Mouse (Mus musculus) limb, embryonic 12.5 days (tissue): Measurements from ENCODE around the gene Oasl1. TPM values are rescaled to one million over a fixed set of nuclear protein-coding genes. Genes with fewer than 3 reads are reported as not detected.

Experiments
- ATAC-seq: fragments of 200-750 bp; cut with Nextera tagmentation; 2 replicates; pipeline ENCODE4 v1.8.0; 2017; ENCODE audit warnings: low read depth, moderate TSS enrichment; ENCODE audit not compliant: insufficient number of reproducible peaks, insufficient read depth, low FRiP score, low TSS enrichment
- H3K27ac ChIP-seq: fragments of 300-500 bp; sonication (generic); 2 replicates; pipeline ENCODE4 v1.5.1; 2016; ENCODE audit warnings: mild to moderate bottlenecking, moderate library complexity
- H3K27me3 ChIP-seq: fragments of 300-500 bp; sonication (generic); 2 replicates; pipeline ENCODE4 v1.6.1; 2016; ENCODE audit warnings: mild to moderate bottlenecking, moderate library complexity
- H3K36me3 ChIP-seq: fragments of 300-500 bp; sonication (generic); 2 replicates; pipeline ENCODE4 v1.6.1; 2016; ENCODE audit warnings: mild to moderate bottlenecking, moderate library complexity
- H3K4me1 ChIP-seq: fragments of 300-500 bp; sonication (generic); replicated peaks from 2 replicates; pipeline ENCODE4 v1.6.1; 2016
- H3K4me2 ChIP-seq: fragments of 300-500 bp; sonication (generic); 2 replicates; pipeline ENCODE4 v1.6.1; 2016; ENCODE audit warnings: mild to moderate bottlenecking, moderate library complexity
- H3K4me3 ChIP-seq: fragments of 300-500 bp; sonication (generic); replicated peaks from 2 replicates; pipeline ENCODE4 v1.5.1; 2016; ENCODE audit warnings: mild to moderate bottlenecking
- H3K9ac ChIP-seq: fragments of 300-500 bp; sonication (generic); replicated peaks from 2 replicates; pipeline ENCODE4 v1.6.1; 2016; ENCODE audit warnings: mild to moderate bottlenecking, moderate library complexity
- H3K9me3 ChIP-seq: fragments of 300-500 bp; sonication (generic); 2 replicates; pipeline ENCODE4 v1.6.1; 2016; ENCODE audit warnings: mild to moderate bottlenecking, moderate library complexity
- WGBS: fragments of 180-500 bp; shearing (Covaris S2); methylation state at CpG from one replicate; pipeline ENCODE4 v1.1.7; 2016; 5-methylcytosine and 5-hydroxymethylcytosine counted together
- polyA plus RNA-seq: library from polyadenylated mRNA; unstranded; fragments of >200 nt; fragmentation: Nextera tagmentation; extraction: Ambion mirVana; gene quantifications from 2 replicates; pipeline ENCODE4 v1.2.1, GENCODE M21; 2016

Gene Oasl1
- polyA plus RNA-seq, 1 experiment from 2014 or later, result 0.73 TPM

GRCm38 (mm10) chr5:114949812-114950211 is 26.8 kb downstream of the Oasl1 start:
- H3K9me3 ChIP-seq, result no peaks in the 10 kb centered on the region
- peaks cover 56% of the 10 kb centered on the region for H3K36me3 ChIP-seq
- no peak for ATAC-seq
- H3K9ac ChIP-seq, result no peak overlapping the region
- no peak overlapping the region for H3K4me2 ChIP-seq
- peaks cover 15% of the 10 kb centered on the region; the same call in 1 of the 2 replicates for H3K4me1 ChIP-seq
- no peak overlapping the region for H3K4me3 ChIP-seq
- no peaks in the 10 kb centered on the region for H3K27me3 ChIP-seq
- 88% methylated on average over 9 of the region's 9 CpGs for whole genome bisulfite sequencing
- no peak overlapping the region for H3K27ac ChIP-seq

DNA sequence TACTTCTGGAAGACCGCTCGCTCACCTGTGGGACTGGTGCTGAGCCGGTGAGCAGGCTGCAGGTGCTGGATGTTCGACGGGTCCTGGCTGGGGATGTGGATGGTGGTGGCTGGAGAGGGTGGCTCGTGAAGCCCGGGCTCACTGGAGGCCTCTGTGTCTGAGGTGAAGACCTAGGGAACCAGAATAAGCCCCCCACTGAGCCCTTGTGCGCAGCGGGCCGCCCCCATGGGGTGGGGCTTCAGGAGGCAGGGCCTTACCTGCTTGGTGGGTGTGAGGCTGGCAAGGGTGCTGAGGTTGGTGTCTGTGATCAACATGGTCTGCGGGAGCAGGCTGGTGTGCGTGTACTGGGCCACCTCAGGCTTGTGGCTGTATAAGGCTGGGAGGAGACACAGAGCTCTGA is 27.6 kb downstream of the Oasl1 start:
- H3K36me3 ChIP-seq, result peaks cover 51% of the 10 kb centered on the region
- ATAC-seq, result no peak
- no peak overlapping the region for H3K9ac ChIP-seq
- H3K27ac ChIP-seq, result no peak overlapping the region
- no peaks in the 10 kb centered on the region for H3K27me3 ChIP-seq
- no peak overlapping the region for H3K4me3 ChIP-seq
- no peaks in the 10 kb centered on the region for H3K9me3 ChIP-seq
- no peak overlapping the region for H3K4me2 ChIP-seq
- 66% methylated on average over 12 of the region's 12 CpGs for WGBS
- H3K4me1 ChIP-seq, result peaks cover 15% of the 10 kb centered on the region; the same call in 1 of the 2 replicates

- Histone ChIP-seq H3K9ac (no peak overlapping the region), H3K27ac (no peak overlapping the region), H3K36me3 (peaks cover 44% of the 10 kb centered on the region), H3K9me3 (no peaks in the 10 kb centered on the region), H3K4me3 (no peak overlapping the region), H3K4me1 (peaks cover 15% of the 10 kb centered on the region; the same call in 1 of the 2 replicates), H3K4me2 (no peak overlapping the region), H3K27me3 (no peaks in the 10 kb centered on the region)
- 85% methylated on average over 21 of the region's 21 CpGs for WGBS
- peak; percentile 44; the same call in 1 of the 2 replicates for ATAC-seq
Observed at GRCm38 (mm10) chr5:114951279-114951880, 28.3 kb downstream of the Oasl1 start.

DNA sequence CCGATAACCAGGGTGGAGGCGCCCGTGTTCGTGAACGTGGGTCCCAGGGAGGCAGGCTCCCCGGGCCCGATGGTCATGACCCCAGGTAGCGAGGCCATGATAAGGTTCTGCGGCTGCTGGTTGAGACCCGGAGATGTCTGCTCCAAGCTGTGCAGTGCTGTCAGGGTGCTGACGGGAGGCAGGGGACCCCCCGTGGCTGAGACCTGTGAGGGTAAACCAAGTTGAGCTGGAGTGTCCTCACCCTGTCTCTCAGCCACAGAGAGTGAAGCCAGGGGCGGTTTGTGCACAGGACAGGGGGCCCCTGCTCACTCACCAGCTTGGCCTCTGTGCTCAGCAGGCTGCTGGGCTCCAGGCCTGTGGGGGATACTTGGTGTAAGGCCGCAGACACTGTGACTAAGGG is 30.3 kb downstream of the Oasl1 start:
- no peaks in the 10 kb centered on the region for H3K27me3 ChIP-seq
- no peak overlapping the region for H3K4me2 ChIP-seq
- H3K9ac ChIP-seq, result no peak overlapping the region
- peaks cover 24% of the 10 kb centered on the region for H3K36me3 ChIP-seq
- H3K27ac ChIP-seq, result no peak overlapping the region
- ATAC-seq, result no peak
- no peaks in the 10 kb centered on the region for H3K9me3 ChIP-seq
- peaks cover 15% of the 10 kb centered on the region; the same call in 1 of the 2 replicates for H3K4me1 ChIP-seq
- no peak overlapping the region for H3K4me3 ChIP-seq
- WGBS, result 87% methylated on average over 14 of the region's 14 CpGs

DNA sequence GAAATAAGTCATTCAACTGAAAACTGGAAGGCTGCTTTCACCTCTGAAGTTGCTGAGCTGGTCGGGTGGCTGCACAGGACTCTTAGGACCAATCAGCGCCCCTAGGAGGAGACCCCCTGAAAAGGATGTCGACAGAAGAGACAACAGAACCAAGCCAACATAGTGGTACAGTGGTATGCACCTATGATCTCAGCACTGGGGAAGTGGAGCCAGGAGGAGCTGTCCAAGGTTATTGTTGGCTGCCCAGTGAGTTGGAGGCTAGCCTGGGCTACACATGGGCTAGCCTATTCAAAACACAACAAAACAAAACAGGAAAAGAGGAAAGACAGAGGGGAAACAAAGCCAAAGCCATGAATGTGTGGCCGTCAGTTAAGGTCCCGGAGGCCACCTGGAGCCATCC is 35.0 kb downstream of the Oasl1 start:
- no peaks in the 10 kb centered on the region for H3K4me1 ChIP-seq
- no peaks in the 10 kb centered on the region for H3K36me3 ChIP-seq
- no peak overlapping the region for H3K27ac ChIP-seq
- no peak overlapping the region for H3K4me2 ChIP-seq
- no peak overlapping the region for H3K9ac ChIP-seq
- no peaks in the 10 kb centered on the region for H3K27me3 ChIP-seq
- H3K9me3 ChIP-seq, result no peaks in the 10 kb centered on the region
- H3K4me3 ChIP-seq, result no peak overlapping the region
- ATAC-seq, result no peak
- 82% methylated on average over 5 of the region's 5 CpGs for WGBS

- no peak overlapping the region; the same call in 1 of the 2 replicates for H3K9ac ChIP-seq
- no peak overlapping the region for H3K27ac ChIP-seq
- H3K4me3 ChIP-seq, result no peak overlapping the region
- no peaks in the 10 kb centered on the region for H3K9me3 ChIP-seq
- ATAC-seq, result no peak
- peaks cover 5% of the 10 kb centered on the region; the same call in 1 of the 2 replicates for H3K4me1 ChIP-seq
- peaks cover 1% of the 10 kb centered on the region; the same call in 1 of the 2 replicates for H3K27me3 ChIP-seq
- H3K4me2 ChIP-seq, result no peak overlapping the region
- 34% methylated on average over 4 of the region's 4 CpGs for WGBS
- H3K36me3 ChIP-seq, result no peaks in the 10 kb centered on the region
Observed at GRCm38 (mm10) chr5:114961590-114962360, 38.7 kb downstream of the Oasl1 start.

DNA sequence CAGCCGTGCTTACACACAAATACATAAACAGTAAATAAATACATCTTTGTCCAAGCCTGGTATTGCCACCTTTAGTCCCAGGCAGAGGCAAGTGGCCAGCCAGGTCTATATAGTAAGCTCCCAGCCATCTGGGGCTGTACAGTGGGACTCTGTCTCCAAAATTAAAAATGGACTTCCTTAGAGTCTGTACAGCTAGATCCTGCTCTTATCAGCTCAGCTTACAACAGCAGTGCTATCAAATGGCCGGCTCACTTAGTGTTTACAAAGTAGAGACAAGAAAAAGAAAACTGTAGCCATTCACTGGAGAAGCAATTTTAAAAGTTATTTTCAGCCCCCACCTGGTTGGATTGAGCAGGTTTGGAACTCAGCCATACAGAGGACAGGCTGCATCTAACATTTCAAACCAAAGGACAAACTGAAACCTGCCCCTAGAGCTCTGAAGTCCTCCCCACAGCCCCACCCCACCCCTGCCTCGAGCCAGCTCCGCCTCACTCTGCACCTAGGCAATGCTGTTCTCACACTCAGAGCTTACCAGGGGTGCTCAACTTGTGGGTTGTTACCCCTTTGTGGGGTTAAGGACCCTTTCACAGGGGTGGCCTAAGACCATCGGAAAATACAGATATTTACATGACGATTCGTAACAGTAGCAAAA is 41.4 kb downstream of the Oasl1 start:
- peaks cover 5% of the 10 kb centered on the region for H3K4me1 ChIP-seq
- no peaks in the 10 kb centered on the region for H3K9me3 ChIP-seq
- H3K4me2 ChIP-seq, result no peak overlapping the region
- WGBS, result 60% methylated on average over 7 of the region's 7 CpGs
- H3K36me3 ChIP-seq, result no peaks in the 10 kb centered on the region
- no peak overlapping the region for H3K27ac ChIP-seq
- ATAC-seq, result no peak
- H3K9ac ChIP-seq, result no peak overlapping the region
- peaks cover 25% of the 10 kb centered on the region for H3K27me3 ChIP-seq
- no peak overlapping the region for H3K4me3 ChIP-seq

DNA sequence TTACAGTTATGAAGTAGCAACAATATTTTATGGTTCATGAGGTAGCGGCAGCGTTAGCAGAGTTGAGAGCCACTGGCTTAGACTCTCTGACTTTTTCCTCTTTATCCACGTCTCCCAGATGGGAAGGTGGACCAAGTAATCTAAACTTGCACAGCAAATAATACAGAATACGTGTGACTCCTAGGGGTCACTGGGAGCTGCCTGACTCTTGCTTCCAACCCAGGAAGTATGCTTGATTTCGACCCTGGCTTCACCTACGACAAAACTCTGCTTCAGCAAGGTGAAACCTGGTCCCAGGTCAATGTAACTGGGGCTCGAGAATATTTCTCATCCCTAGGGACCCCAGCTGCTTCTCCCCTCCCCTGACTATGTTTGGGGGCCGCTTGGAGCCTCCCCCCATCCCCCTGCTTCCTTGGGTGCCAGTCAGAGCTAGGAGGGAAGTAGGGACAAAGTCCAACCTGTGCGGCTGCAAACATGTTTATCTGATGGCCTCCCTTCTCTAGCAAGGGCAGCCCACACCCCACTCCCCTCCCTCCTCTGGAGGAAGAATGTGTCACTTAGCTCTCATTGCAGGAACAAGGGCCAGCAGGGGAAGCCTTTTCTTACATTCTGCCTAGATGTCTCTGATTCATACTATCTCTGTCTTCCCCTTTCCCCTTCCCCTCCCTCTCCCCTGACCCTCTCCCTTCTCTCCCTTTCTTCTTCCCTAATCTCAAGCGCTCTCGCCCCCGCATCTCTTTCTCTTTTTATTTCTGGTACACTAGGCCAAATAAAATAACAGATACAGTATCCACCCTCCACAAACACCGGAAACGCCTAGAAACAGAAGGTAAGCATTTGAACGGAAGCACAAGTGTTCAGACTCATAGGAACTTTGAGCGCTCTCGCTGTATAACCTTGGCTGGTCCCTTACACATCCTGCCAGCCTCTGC is 42.2 kb downstream of the Oasl1 start:
- H3K4me3 ChIP-seq, result no peak overlapping the region
- H3K4me1 ChIP-seq, result peaks cover 5% of the 10 kb centered on the region
- peaks cover 25% of the 10 kb centered on the region for H3K27me3 ChIP-seq
- no peak overlapping the region for H3K4me2 ChIP-seq
- ATAC-seq, result no peak
- no peak overlapping the region for H3K9ac ChIP-seq
- no peaks in the 10 kb centered on the region for H3K36me3 ChIP-seq
- no peaks in the 10 kb centered on the region for H3K9me3 ChIP-seq
- no peak overlapping the region for H3K27ac ChIP-seq
- 64% methylated on average over 17 of the region's 17 CpGs for WGBS

DNA sequence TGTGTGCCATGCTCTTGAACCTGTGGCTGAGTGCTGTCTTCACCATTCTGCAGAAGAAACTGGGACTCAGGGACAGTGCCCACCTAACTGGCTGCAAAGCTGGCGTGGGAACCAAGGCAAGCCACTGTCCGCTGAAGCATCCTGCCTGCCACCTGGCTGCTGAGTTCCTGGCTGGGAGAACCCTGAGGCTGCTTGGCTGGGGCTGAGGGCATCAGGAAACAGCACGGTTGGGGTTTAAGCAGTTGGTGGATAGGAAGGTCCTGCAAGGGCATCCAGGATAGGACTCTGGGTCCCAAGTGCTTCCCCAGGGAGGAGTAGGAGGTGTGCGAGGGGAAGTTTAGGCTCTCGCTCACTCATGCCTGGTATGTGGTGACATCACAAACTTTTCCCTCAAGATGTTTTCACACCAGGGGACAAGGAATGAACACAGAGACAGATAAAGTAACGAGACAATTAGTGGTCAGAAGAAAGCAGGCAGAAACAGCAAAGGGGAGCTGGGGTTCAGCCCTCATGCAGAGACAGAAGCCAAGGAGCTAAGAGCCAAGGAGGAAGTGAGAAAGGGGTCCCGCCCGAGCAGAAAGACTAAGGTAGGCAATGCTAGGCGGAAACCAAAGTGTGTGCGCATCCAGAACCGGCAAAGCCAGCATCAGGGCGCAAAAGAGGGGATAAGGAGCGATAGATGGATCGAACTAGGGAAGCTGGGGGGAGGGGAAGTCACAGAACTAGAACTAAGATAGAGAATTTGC is 44.7 kb downstream of the Oasl1 start:
- ATAC-seq, result no peak
- H3K9ac ChIP-seq, result no peak overlapping the region

DNA sequence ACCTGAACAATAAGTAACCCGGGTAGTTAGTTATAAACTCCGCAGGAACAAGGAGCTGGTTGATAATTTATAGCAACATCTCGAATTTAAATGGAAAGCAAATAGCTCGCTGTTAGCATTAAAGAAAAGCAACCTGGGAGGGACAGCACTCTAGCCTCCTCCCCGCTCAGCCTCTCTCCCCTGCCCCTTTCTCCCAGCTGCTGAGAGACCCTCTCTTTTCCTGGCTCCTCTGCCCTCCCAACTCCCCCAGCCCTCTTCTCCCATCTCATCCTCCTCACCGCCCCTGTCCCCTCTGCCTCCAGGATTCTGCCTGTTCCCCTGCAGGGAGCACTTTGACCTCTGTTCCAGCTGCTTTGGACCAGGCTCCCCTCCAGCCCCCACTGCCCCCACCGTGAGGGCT is 45.6 kb downstream of the Oasl1 start:
- no peak overlapping the region for H3K4me2 ChIP-seq
- no peak overlapping the region for H3K27ac ChIP-seq
- H3K4me3 ChIP-seq, result no peak overlapping the region
- no peak overlapping the region for H3K9ac ChIP-seq
- H3K27me3 ChIP-seq, result peaks cover 25% of the 10 kb centered on the region
- no peaks in the 10 kb centered on the region for H3K9me3 ChIP-seq
- H3K4me1 ChIP-seq, result peaks cover 5% of the 10 kb centered on the region
- 34% methylated on average over 7 of the region's 7 CpGs for WGBS
- no peaks in the 10 kb centered on the region for H3K36me3 ChIP-seq
- no peak for ATAC-seq

More for the DNA sequence above, 44.7 kb downstream of the Oasl1 start:
- no peaks in the 10 kb centered on the region for H3K36me3 ChIP-seq
- no peak overlapping the region for H3K27ac ChIP-seq
- WGBS, result 42% methylated on average over 14 of the region's 14 CpGs
- no peaks in the 10 kb centered on the region for H3K9me3 ChIP-seq
- peaks cover 25% of the 10 kb centered on the region for H3K27me3 ChIP-seq
- peaks cover 5% of the 10 kb centered on the region for H3K4me1 ChIP-seq
- H3K4me2 ChIP-seq, result no peak overlapping the region
- no peak overlapping the region for H3K4me3 ChIP-seq
